Mouse (Mus musculus) spleen, postnatal 4 days (tissue): ENCODE measurements around the gene Smc5.
A peak's percentile ranks its signal among the peaks of the same experiment; 100 is the strongest.

Source experiments
- DNase-seq, 2 experiments: peaks; one replicate each; pipeline ENCODE4 v3.0.0; 2022; ENCODE audit warnings: low spot score in 2 of 2

The Smc5 gene

GRCm38 (mm10) chr19:23273355-23274053 is at the start of gene Smc5:
Gene Smc5 (minus strand): TSS chr19:23273897.
- peak; percentile 95 to 99 for DNase-seq

GRCm38 (mm10) chr19:23323107-23323506 is 49.4 kb upstream of the Smc5 start:
- DNase-seq: peak in 1 of 2 experiments; percentile 16

DNA sequence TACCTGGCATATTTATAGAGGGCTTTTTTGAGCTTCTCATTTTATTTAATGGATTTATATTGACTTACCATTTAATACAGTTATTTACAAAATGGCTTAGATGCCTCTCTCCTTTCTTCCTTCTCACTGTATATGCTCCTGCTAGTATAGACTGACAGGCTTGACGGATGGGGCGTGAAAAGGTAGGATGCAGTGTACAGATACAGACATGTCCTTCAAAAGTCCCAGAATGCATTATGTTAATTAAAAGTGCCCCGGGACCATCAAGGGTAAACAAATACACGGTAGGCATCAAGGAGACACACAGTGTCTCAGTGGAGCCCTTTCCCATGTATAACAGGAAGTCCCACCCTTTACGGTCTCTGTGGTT is 44.3 kb upstream of the Smc5 start:
- DNase-seq: no peak

GRCm38 (mm10) chr19:23317295-23317988 is 43.7 kb upstream of the Smc5 start:
- DNase-seq: no peak

GRCm38 (mm10) chr19:23316851-23317250 is 43.2 kb upstream of the Smc5 start:
- DNase-seq: no peak

- no peak for DNase-seq
Measured at GRCm38 (mm10) chr19:23309979-23310378, 36.3 kb upstream of the Smc5 start.

DNA sequence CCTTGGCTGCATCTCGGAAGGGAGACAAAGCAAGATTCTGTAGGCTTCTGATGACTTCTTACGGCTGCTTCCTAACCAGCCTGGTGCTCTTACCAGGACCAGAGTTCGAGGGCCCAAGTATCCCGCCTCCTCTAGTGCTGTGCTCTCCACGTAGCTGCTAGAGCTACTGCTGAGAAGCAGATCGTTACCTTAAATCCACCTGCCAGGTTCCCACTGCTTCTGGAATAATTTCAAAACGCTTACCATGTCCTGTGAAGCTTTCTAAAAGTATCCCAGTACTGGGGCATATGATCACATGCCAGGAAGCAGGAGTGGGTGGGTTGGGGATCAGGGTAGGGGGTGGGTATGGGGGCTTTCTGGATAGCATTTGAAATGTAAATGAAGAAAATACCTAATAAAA is 33.0 kb upstream of the Smc5 start:
- no peak for DNase-seq

GRCm38 (mm10) chr19:23299987-23300386 is 26.3 kb upstream of the Smc5 start:
- peak in 1 of 2 experiments; percentile 22 for DNase-seq

GRCm38 (mm10) chr19:23298917-23299316 is 25.2 kb upstream of the Smc5 start:
- DNase-seq: no peak

DNA sequence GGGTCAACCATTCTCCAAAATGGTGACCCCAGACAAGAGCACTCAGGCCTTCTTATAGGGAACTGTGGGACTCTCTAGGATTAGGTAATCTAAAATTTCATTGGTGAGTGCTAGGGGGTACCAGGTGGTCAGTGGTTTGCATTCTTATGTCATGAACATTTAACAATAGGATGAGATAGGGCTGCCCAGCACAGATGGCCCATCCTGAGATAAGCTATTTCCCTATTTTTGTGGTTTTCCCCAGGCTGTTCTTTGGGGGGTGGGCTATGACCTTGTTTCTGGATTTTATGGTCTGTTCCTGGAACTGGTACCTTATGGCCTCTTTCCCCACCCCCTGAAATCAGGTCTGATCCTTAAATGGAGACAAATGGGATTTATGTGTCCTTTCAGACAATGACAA is 23.5 kb upstream of the Smc5 start:
- DNase-seq: peak in 1 of 2 experiments; percentile 26

- no peak for DNase-seq
Measured at GRCm38 (mm10) chr19:23289251-23289650, 15.6 kb upstream of the Smc5 start.

GRCm38 (mm10) chr19:23281911-23282660 is 8.4 kb upstream of the Smc5 start:
- no peak for DNase-seq

DNA sequence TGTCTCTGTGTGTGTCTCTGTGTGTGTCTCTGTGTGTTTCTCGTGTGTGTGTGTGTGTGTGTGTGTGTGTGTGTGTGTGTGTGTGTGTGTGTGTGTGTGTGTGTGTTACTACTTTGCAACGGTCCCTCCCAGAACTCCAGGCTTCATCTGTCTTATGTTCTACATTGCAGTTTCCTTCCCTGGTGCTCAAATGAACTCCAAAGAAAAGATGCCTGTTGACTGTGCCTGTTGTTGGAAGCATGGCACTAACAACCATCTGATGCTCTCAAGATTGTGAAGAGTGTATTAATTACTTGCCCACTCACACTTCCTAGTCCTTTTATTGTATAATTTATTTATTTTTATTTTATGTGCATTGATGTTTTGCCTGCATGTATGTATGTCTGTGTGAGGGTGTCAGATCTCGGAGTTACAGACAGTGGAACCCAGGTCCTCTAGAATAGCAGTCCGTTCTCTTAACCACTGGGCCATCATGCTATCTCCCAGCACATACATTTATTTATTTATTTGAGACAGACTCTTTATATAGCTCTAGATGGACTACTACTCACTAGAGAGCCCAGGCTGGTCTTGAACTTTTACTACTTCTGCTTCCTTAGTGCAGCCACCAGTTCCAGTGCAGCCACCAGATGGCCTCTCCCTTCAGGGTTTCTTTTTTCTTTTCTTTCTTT is 492 bp upstream of the Smc5 start:
- no peak for DNase-seq

GRCm38 (mm10) chr19:23256771-23257170 is 16.9 kb downstream of the Smc5 start:
- no peak for DNase-seq

GRCm38 (mm10) chr19:23246473-23246872 is 27.2 kb downstream of the Smc5 start:
- no peak for DNase-seq

- DNase-seq: no peak
Measured at GRCm38 (mm10) chr19:23225065-23225464, 48.6 kb downstream of the Smc5 start.

DNA sequence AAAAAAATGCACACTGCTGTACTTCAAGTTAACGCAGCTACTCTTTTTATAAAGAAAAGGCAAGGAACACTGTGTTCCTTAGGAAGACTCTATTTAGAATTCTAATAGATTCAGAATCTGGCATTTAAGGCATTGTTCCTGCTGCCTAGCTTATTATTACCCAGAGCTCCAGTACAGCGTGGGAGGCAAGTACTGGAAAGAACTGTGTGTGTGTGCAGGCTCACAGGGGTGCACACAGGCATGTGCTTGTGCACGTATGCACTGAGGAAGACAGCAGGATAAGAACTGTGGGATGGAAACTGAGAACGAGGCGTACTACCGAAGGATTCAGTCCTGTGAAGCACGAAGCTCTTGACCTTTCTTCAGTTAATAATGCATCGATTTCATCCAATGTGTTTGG is 59.4 kb downstream of the Smc5 start:
- no peak for DNase-seq

- DNase-seq: no peak
Measured at GRCm38 (mm10) chr19:23211325-23211724, 62.4 kb downstream of the Smc5 start.

GRCm38 (mm10) chr19:23203505-23204053 is 70.1 kb downstream of the Smc5 start:
- no peak for DNase-seq

- no peak for DNase-seq
Measured at GRCm38 (mm10) chr19:23202106-23202505, 71.6 kb downstream of the Smc5 start.

GRCm38 (mm10) chr19:23193076-23193475 is 80.6 kb downstream of the Smc5 start:
- DNase-seq: no peak

- DNase-seq: no peak
Measured at GRCm38 (mm10) chr19:23191486-23191885, 82.2 kb downstream of the Smc5 start.
